Mouse (Mus musculus) CD4-positive helper T cell, adult 2 months (primary cell): ENCODE results near the gene Rarres1.

Source experiments
- DNase-seq: peaks from one replicate; pipeline ENCODE4 v3.0.0-alpha.2; 2012; ENCODE audit warnings: low read depth, missing footprints, low spot score

Gene Rarres1

GRCm38 (mm10) chr3:67515274-67515801 is at the start of gene Rarres1:
TSS of gene Rarres1 (minus strand) at chr3:67515523.
- DNase-seq = no peak

DNA sequence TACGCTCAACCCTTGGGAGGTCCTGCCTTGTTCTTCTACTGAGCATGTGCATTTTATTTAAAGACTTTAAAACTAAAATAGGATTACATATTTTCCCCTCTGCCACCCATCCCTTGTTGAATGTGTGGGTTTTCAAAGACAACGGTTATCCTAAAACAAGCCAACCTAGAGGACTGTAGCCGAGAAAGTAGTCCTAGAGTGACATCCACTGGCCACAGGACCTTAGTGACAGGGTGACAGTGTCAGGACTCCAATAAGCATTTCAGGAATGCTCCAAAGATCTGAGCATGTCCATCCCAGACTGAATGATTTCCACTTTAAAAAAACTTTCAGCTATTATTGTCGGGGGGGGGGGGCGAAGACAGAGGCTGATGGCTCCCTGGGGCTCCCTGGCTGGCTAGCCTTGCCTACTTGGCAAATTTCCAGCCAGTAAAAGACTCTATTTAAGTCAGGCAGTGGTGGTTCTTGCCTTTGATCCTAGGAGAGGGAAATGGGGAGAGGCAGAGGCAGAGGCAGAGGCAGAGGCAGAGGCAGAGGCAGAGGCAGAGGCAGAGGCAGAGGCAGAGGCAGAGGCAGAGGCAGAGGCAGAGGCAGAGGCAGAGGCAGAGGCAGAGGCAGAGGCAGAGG is 49.5 kb upstream of the Rarres1 start:
- DNase-seq = no peak

- DNase-seq = no peak
These were observed 42.5 kb upstream of the Rarres1 start for GRCm38 (mm10) chr3:67557718-67558354.

- DNase-seq = no peak
These were observed 41.9 kb upstream of the Rarres1 start for GRCm38 (mm10) chr3:67557200-67557651.

GRCm38 (mm10) chr3:67555211-67555610 is 39.9 kb upstream of the Rarres1 start:
- DNase-seq = no peak

DNA sequence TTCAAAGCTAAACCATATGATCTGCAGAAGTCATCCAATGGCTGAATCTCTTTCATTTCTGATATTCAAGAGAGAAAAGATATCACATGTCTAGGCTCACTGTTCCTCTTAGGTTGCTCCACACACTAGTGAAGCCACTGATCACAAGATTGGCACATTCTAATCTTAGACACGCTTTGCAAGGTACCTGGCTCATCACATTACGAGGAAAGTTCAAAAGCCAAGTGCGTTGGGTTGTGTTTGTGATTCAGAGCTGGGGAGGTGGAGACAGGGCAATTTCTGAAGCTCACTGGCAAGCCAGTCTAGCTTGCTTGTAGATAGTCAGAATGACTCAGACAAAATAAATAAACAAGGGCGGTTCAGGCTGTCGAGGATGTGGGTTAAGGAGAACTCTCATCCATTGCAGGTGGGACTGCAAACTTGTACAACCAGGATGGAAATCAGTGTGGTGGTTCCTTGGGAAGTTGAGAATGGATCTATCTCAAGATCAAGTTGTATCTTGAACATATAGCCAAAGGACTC is 38.7 kb upstream of the Rarres1 start:
- no peak for DNase-seq

- no peak for DNase-seq
These were observed 38.0 kb upstream of the Rarres1 start for GRCm38 (mm10) chr3:67553281-67553680.

GRCm38 (mm10) chr3:67551193-67551592 is 35.9 kb upstream of the Rarres1 start:
- DNase-seq = no peak

DNA sequence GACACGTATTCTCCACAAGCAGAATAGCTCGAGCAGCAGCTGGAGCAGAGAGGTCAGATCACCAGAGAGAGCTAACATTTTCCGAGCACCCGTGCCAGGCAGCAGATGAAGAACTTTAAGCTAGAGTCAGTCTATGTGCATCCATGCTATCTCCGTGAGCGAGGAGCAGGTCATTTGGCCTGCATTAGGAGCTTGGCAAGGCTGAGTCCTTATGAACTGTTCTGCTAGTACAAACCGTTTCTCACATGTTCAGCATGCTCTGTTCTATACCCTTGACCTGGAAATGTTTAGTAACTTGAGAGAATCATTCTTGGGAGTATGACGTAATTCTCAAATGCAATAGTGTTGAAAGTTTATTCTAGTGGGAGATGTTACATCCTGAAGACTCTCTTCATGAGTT is 28.3 kb upstream of the Rarres1 start:
- no peak for DNase-seq

GRCm38 (mm10) chr3:67524768-67525167 is 9.4 kb upstream of the Rarres1 start:
- no peak for DNase-seq

- DNase-seq = no peak
These were observed 7.4 kb upstream of the Rarres1 start for GRCm38 (mm10) chr3:67522709-67523108.

DNA sequence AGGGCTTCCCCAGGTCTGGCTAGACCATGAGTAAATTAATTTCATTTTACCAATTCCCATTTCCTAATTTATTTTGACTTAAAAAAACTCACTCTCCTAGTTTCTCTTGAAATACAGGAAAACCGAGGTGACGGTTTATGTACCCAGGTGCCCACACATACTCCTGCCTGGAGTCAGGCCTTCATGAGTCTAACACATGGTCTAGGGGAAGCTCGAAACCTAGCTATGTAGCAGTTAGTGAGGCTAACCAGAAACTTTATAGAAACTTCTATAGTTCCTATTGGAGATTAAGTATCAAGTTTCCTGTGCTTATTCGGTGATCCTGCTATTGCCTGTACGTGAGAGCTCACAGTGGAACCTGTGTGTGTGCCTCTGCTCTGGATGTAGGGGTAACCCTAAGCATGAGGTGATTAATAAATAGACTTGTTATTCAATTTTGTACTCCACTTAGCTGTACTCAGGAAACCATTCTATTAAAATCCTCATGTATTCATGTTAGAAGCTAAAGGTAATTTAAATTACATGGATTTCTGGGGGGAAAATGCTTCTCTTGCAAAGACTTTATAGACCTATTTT is 5.3 kb upstream of the Rarres1 start:
- DNase-seq = no peak

DNA sequence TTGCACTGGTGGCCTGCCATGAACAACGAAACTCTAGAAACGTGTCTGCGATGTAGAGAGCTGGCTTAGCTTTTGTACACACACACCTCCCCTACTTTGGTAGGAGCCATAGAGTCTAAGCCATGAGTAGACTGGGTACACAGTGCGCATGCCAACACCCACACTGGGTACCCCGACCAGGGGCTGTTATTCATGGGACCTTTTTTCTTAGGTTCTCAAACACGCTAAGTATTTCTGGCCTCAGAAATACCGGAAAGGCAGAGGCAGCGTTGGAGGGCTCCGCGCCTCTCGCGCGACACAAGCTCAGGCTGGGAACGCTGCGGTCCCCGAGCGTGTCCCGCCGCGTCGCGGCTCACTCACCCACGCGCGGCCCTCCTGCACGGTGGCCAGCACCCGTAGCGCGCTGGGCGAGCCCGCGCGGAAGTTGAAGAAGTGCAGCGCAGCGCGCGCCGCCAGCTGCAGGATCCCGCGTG is 486 bp downstream of the Rarres1 start:
- DNase-seq = no peak

DNA sequence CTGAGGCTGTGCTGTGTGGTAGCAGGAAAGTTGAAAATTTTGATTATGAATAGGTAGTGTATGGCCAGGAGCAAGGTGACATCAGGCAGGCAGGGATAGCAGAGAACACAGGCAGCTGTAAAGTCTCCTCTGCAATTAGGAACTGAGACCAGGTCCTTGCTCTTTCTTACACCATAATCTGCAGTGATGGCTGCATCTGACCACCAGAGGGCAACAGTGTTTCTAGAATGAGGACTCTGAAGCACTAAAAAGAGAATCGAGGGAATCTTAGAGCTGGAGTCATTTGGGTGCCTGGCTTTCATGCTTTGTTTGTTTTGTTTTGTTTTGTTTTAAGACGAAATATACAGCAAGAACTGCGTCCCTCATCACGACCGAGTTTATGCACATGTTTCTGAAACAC is 2.5 kb downstream of the Rarres1 start:
- DNase-seq = peak; percentile 40

DNA sequence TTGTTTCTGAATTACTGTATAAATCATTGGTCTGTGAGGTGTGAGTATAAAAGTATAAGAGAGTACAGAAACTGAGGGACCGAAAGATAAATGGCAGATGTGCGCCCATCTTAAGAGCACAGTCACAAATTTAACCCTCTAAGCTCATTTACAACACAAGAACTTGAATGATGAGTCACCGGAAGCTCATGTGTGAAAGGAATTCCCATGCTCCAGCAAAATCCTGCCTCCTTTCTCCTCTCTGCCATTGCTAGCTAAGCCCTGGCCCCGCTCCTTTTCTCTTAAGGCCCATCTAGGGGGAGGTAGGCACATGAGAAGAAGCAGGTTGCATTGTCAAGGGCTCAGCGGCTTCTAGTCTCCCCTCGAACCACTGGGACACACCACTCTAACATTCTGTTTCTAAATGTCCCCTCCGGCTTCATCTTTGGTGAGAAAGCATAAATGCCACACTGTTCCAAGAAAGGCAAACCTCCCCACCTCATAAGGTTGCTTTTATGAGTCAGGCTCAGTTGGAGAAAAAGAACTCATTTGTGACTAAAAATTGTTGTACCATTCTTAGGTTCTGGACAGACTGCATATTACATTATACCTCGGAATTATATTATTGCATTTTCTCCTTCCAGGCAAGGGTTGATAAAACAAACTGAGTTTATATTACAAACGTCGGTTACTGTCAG is 7.0 kb downstream of the Rarres1 start:
- DNase-seq = no peak

DNA sequence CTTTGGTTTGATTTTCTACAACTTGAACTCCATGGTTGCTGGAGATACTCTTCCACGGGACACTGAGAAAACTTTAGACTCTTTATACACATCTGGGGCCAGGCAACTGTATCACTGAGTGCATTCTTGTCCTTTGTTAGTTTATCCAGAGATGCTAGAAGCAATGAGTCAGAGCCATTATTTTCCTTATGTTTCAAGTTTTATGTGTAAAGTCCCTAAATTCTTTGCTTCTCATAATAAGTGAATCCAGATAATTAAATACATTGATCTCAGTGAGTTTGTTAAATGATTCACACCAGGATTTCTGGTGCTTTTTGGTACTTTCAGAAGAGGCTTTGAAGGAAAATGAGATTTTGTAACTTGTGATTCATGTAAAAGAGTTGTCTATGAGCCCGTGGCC is 10.0 kb downstream of the Rarres1 start:
- DNase-seq = no peak

DNA sequence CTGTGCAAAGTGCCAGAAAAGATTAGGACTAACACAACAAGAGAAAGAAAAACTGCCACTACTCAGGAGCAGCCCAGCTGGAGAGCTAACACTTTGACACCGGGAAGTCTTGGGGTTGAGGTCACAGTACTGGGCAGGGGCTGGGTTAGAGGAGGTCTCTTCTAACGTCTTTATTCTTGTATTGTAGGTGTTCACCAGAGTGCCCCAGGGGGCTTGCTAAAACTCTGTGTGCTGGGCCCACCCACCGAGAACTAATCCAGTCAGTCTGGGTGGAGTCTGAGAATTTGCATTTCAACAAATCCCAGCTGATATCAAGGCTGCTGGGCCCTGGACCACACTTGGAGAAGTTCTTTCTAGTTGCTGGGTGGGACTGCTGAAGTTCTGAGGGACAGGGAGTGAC is 11.4 kb downstream of the Rarres1 start:
- DNase-seq = no peak

GRCm38 (mm10) chr3:67499406-67499791 is 15.9 kb downstream of the Rarres1 start:
- no peak for DNase-seq

GRCm38 (mm10) chr3:67498773-67499405 is 16.4 kb downstream of the Rarres1 start:
- DNase-seq = no peak

- DNase-seq = no peak
These were observed 17.3 kb downstream of the Rarres1 start for GRCm38 (mm10) chr3:67497998-67498397.

GRCm38 (mm10) chr3:67496310-67496709 is 19.0 kb downstream of the Rarres1 start:
- DNase-seq = no peak
